Mouse (Mus musculus): ENCODE data around the gene Pdzrn3. TPM values are rescaled to one million over a fixed set of nuclear protein-coding genes. Genes with fewer than 3 reads are reported as not detected.

Gene Pdzrn3
- polyA plus RNA-seq, 2 experiments: 16.5 to 37.9 TPM

GRCm38 (mm10) chr6:101392107-101392800, 14.6 kb upstream of the Pdzrn3 start:
- no peak overlapping the region for H3K4me2 ChIP-seq (replicated peaks; ENCODE audit: low read depth, low read length, severe bottlenecking)
- H3K27ac ChIP-seq (replicated peaks; ENCODE audit: low read depth, low read length): no peak overlapping the region
- H3K9me3 ChIP-seq (ENCODE audit: control insufficient read depth, low read length): no peaks in the 10 kb centered on the region
- no peak overlapping the region for H3K4me3 ChIP-seq (replicated peaks; ENCODE audit: low read length)
- H3K36me3 ChIP-seq (ENCODE audit: control insufficient read depth, insufficient read depth, low read length): no peaks in the 10 kb centered on the region
- no peak overlapping the region for H3K9ac ChIP-seq (ENCODE audit: low read depth, low read length, severe bottlenecking)
- no peaks in the 10 kb centered on the region for H3K27me3 ChIP-seq (ENCODE audit: control insufficient read depth, insufficient read depth, low read length)
- WGBS: 56% methylated on average over 8 of the region's 8 CpGs
- DNase-seq (ENCODE audit: low spot score): no peak
- no peak for TF ChIP-seq POLR2A (IDR thresholded peaks at IDR 0.05; ENCODE audit: borderline replicate concordance, extremely low read depth, insufficient read depth, insufficient read length)
- ATAC-seq (ENCODE audit: low FRiP score, low read depth): no peak
- H3K4me1 ChIP-seq (ENCODE audit: control insufficient read depth, insufficient read depth, low read length): peaks cover 12% of the 10 kb centered on the region; the same call in 1 of the 2 replicates

- Histone ChIP-seq H3K4me1 (ENCODE audit: control insufficient read depth, insufficient read depth, low read length) (no peaks in the 10 kb centered on the region; the same call in 1 of the 2 replicates), H3K4me2 (replicated peaks; ENCODE audit: low read depth, low read length, severe bottlenecking) (no peak overlapping the region), H3K27ac (replicated peaks; ENCODE audit: low read depth, low read length) (no peak overlapping the region), H3K36me3 (ENCODE audit: control insufficient read depth, insufficient read depth, low read length) (no peaks in the 10 kb centered on the region), H3K9me3 (ENCODE audit: control insufficient read depth, low read length) (no peaks in the 10 kb centered on the region), H3K9ac (ENCODE audit: low read depth, low read length, severe bottlenecking) (no peak overlapping the region), H3K27me3 (ENCODE audit: control insufficient read depth, insufficient read depth, low read length) (no peaks in the 10 kb centered on the region), H3K4me3 (replicated peaks; ENCODE audit: low read length) (no peak overlapping the region)
- TF ChIP-seq POLR2A (IDR thresholded peaks at IDR 0.05; ENCODE audit: borderline replicate concordance, extremely low read depth, insufficient read depth, insufficient read length): no peak
- WGBS: 75% methylated on average over 7 of the region's 7 CpGs
- DNase-seq (ENCODE audit: low spot score) (no peak), ATAC-seq (ENCODE audit: low FRiP score, low read depth) (no peak)
Observed at GRCm38 (mm10) chr6:101385490-101385889, 7.8 kb upstream of the Pdzrn3 start.

GRCm38 (mm10) chr6:101384958-101385357, 7.3 kb upstream of the Pdzrn3 start:
- no peak for DNase-seq (ENCODE audit: low spot score)
- TF ChIP-seq POLR2A (IDR thresholded peaks at IDR 0.05; ENCODE audit: borderline replicate concordance, extremely low read depth, insufficient read depth, insufficient read length): no peak
- Histone ChIP-seq H3K4me1 (ENCODE audit: control insufficient read depth, insufficient read depth, low read length) (no peaks in the 10 kb centered on the region; the same call in 1 of the 2 replicates), H3K27me3 (ENCODE audit: control insufficient read depth, insufficient read depth, low read length) (no peaks in the 10 kb centered on the region), H3K36me3 (ENCODE audit: control insufficient read depth, insufficient read depth, low read length) (no peaks in the 10 kb centered on the region), H3K9me3 (ENCODE audit: control insufficient read depth, low read length) (no peaks in the 10 kb centered on the region), H3K9ac (ENCODE audit: low read depth, low read length, severe bottlenecking) (no peak overlapping the region), H3K4me2 (replicated peaks; ENCODE audit: low read depth, low read length, severe bottlenecking) (no peak overlapping the region), H3K27ac (replicated peaks; ENCODE audit: low read depth, low read length) (no peak overlapping the region), H3K4me3 (replicated peaks; ENCODE audit: low read length) (no peak overlapping the region)
- 77% methylated on average over 7 of the region's 7 CpGs for WGBS
- ATAC-seq (ENCODE audit: low FRiP score, low read depth): no peak

- ATAC-seq (ENCODE audit: low FRiP score, low read depth): no peak
- H3K9me3 ChIP-seq (ENCODE audit: control insufficient read depth, low read length): no peaks in the 10 kb centered on the region
- H3K4me1 ChIP-seq (ENCODE audit: control insufficient read depth, insufficient read depth, low read length): peaks cover under 1% of the 10 kb centered on the region; the same call in 1 of the 2 replicates
- no peak overlapping the region for H3K4me3 ChIP-seq (replicated peaks; ENCODE audit: low read length)
- H3K36me3 ChIP-seq (ENCODE audit: control insufficient read depth, insufficient read depth, low read length): no peaks in the 10 kb centered on the region
- no peak for TF ChIP-seq POLR2A (IDR thresholded peaks at IDR 0.05; ENCODE audit: borderline replicate concordance, extremely low read depth, insufficient read depth, insufficient read length)
- H3K4me2 ChIP-seq (replicated peaks; ENCODE audit: low read depth, low read length, severe bottlenecking): no peak overlapping the region
- WGBS: 75% methylated on average over 6 of the region's 6 CpGs
- H3K9ac ChIP-seq (ENCODE audit: low read depth, low read length, severe bottlenecking): no peak overlapping the region
- DNase-seq (ENCODE audit: low spot score): no peak
- H3K27me3 ChIP-seq (ENCODE audit: control insufficient read depth, insufficient read depth, low read length): no peaks in the 10 kb centered on the region
- H3K27ac ChIP-seq (replicated peaks; ENCODE audit: low read depth, low read length): no peak overlapping the region
Observed at GRCm38 (mm10) chr6:101384476-101384875, 6.8 kb upstream of the Pdzrn3 start.

GRCm38 (mm10) chr6:101382891-101383290, 5.2 kb upstream of the Pdzrn3 start:
- no peaks in the 10 kb centered on the region for H3K36me3 ChIP-seq (ENCODE audit: control insufficient read depth, insufficient read depth, low read length)
- WGBS: 82% methylated on average over 4 of the region's 4 CpGs
- no peak for TF ChIP-seq POLR2A (IDR thresholded peaks at IDR 0.05; ENCODE audit: borderline replicate concordance, extremely low read depth, insufficient read depth, insufficient read length)
- ATAC-seq (ENCODE audit: low FRiP score, low read depth): no peak
- H3K4me2 ChIP-seq (replicated peaks; ENCODE audit: low read depth, low read length, severe bottlenecking): no peak overlapping the region
- DNase-seq (ENCODE audit: low spot score): no peak
- H3K27me3 ChIP-seq (ENCODE audit: control insufficient read depth, insufficient read depth, low read length): no peaks in the 10 kb centered on the region
- no peaks in the 10 kb centered on the region for H3K9me3 ChIP-seq (ENCODE audit: control insufficient read depth, low read length)
- H3K27ac ChIP-seq (replicated peaks; ENCODE audit: low read depth, low read length): no peak overlapping the region
- no peak overlapping the region for H3K4me3 ChIP-seq (replicated peaks; ENCODE audit: low read length)
- no peak overlapping the region for H3K9ac ChIP-seq (ENCODE audit: low read depth, low read length, severe bottlenecking)
- H3K4me1 ChIP-seq (ENCODE audit: control insufficient read depth, insufficient read depth, low read length): peaks cover 9% of the 10 kb centered on the region; the same call in 1 of the 2 replicates
